Mouse (Mus musculus) forebrain, embryonic 10.5 days (tissue): Measurements from ENCODE around the gene Far1. TPM values are rescaled to one million over a fixed set of nuclear protein-coding genes. Genes with fewer than 3 reads are reported as not detected.

Source experiments
- polyA plus RNA-seq: library from polyadenylated mRNA; unstranded; fragments of >200 nt; fragmentation: Nextera tagmentation; extraction: Ambion mirVana; gene quantifications from 2 replicates; pipeline ENCODE4 v1.2.1, GENCODE M21; 2016

The Far1 gene
- polyA plus RNA-seq, 1 experiment from 2014 or later: 77.7 TPM

Other genes with a start within 250 kb of the Far1 start
- gene Btbd10, start 144.4 kb upstream of the Far1 start, polyA plus RNA-seq: 22.8 and 23.7 TPM in 2 replicates
- gene Pth, start 125.3 kb upstream of the Far1 start, polyA plus RNA-seq: not detected in 2 replicates